Mouse (Mus musculus): ENCODE results near the gene Rinl.

- TF ChIP-seq POLR2A (IDR thresholded peaks at IDR 0.05; ENCODE audit: low read depth, low read length) (no peak), CTCF (IDR thresholded peaks at IDR 0.05; ENCODE audit: extremely low read depth, insufficient read length, insufficient replicate concordance, low read depth, low read length) (no peak)
Observed at GRCm38 (mm10) chr7:28823932-28824331, 35.2 kb downstream of the Rinl start.
